Mouse (Mus musculus) R1 (cell line): ENCODE measurements around the gene Rfx4.
A peak's percentile ranks its signal among the peaks of the same experiment; 100 is the strongest.

Experiments
- DNase-seq: peaks from one replicate; pipeline ENCODE4 v3.0.0-alpha.2; 2018; ENCODE audit warnings: low read depth, low spot score

Rfx4 gene

GRCm38 (mm10) chr10:84755786-84756203 lies at the start of gene Rfx4:
Gene Rfx4 (plus strand): TSS chr10:84756062.
- peak; percentile 80 for DNase-seq

GRCm38 (mm10) chr10:84706543-84706942 lies 49.3 kb upstream of the Rfx4 start:
- no peak for DNase-seq

- DNase-seq: no peak
Observed at GRCm38 (mm10) chr10:84707226-84707625, 48.6 kb upstream of the Rfx4 start.

- peak; percentile 56 for DNase-seq
Observed at GRCm38 (mm10) chr10:84707752-84708530, 47.9 kb upstream of the Rfx4 start.

- no peak for DNase-seq
Observed at GRCm38 (mm10) chr10:84710192-84710591, 45.7 kb upstream of the Rfx4 start.

GRCm38 (mm10) chr10:84710827-84711226 lies 45.0 kb upstream of the Rfx4 start:
- DNase-seq: no peak

GRCm38 (mm10) chr10:84711479-84711878 lies 44.4 kb upstream of the Rfx4 start:
- no peak for DNase-seq

- DNase-seq: no peak
Observed at GRCm38 (mm10) chr10:84711940-84712339, 43.9 kb upstream of the Rfx4 start.

- no peak for DNase-seq
Observed at GRCm38 (mm10) chr10:84712532-84712931, 43.3 kb upstream of the Rfx4 start.

- no peak for DNase-seq
Observed at GRCm38 (mm10) chr10:84713043-84713442, 42.8 kb upstream of the Rfx4 start.

GRCm38 (mm10) chr10:84715639-84716038 lies 40.2 kb upstream of the Rfx4 start:
- DNase-seq: no peak

- no peak for DNase-seq
Observed at GRCm38 (mm10) chr10:84716581-84716980, 39.3 kb upstream of the Rfx4 start.

- no peak for DNase-seq
Observed at GRCm38 (mm10) chr10:84722711-84723110, 33.2 kb upstream of the Rfx4 start.

GRCm38 (mm10) chr10:84727005-84727404 lies 28.9 kb upstream of the Rfx4 start:
- no peak for DNase-seq

- peak; percentile 53 for DNase-seq
Observed at GRCm38 (mm10) chr10:84727760-84728159, 28.1 kb upstream of the Rfx4 start.

- DNase-seq: peak; percentile 39
Observed at GRCm38 (mm10) chr10:84730078-84730477, 25.8 kb upstream of the Rfx4 start.

- DNase-seq: no peak
Observed at GRCm38 (mm10) chr10:84730956-84731355, 24.9 kb upstream of the Rfx4 start.

- DNase-seq: no peak
Observed at GRCm38 (mm10) chr10:84733511-84733910, 22.4 kb upstream of the Rfx4 start.

GRCm38 (mm10) chr10:84754851-84755785 lies 744 bp upstream of the Rfx4 start:
- DNase-seq: peak; percentile 56

GRCm38 (mm10) chr10:84756435-84757095 lies 703 bp downstream of the Rfx4 start:
- peak; percentile 71 for DNase-seq

GRCm38 (mm10) chr10:84757426-84758199 lies 1.8 kb downstream of the Rfx4 start:
- DNase-seq: peak; percentile 30
